In genomic region chr12:72973161-72973560, GRCm38 (mm10) we compare ENCODE assay signal across 9 mouse cellular contexts. TPM values are rescaled to one million over a fixed set of nuclear protein-coding genes. Genes with fewer than 3 reads are reported as not detected.
DNase-seq lines count a peak whose midpoint lies in the region; ATAC-seq lines count a peak whose summit lies in the region.
"Had no signal": no experiment of that assay in that cellular context is flagged by ENCODE, and none has a peak within 500 bp of the region (broad histone marks: within the 10 kb centered on the region; RNA-seq: fewer than 3 reads in every experiment).

No protein-coding gene starts in this region.

- no peaks in the 10 kb centered on the region for H3K36me3 ChIP-seq in embryonic facial prominence, embryonic 14.5 days (ENCODE audit: control insufficient read depth, insufficient read depth, low read length)
- H3K36me3 ChIP-seq: limb, embryonic 15.5 days had no signal

- ATAC-seq in activated CD4-positive, CD25-positive, alpha-beta regulatory T cell, adult 4 months: peak; percentile 54
- no peak for ATAC-seq in embryonic facial prominence, embryonic 14.5 days (ENCODE audit: low read depth)
- peak; percentile 63 for ATAC-seq in megakaryocyte progenitor cell, adult 5-6 weeks (replicated peaks; ENCODE audit: poor library complexity)

- H3K27ac ChIP-seq in embryonic facial prominence, embryonic 14.5 days (replicated peaks; ENCODE audit: low read depth, low read length): no peak overlapping the region
- H3K27ac ChIP-seq: limb, embryonic 15.5 days had no signal

- no peak overlapping the region for H3K4me2 ChIP-seq in embryonic facial prominence, embryonic 14.5 days (ENCODE audit: low read depth, low read length)
- H3K4me2 ChIP-seq: limb, embryonic 15.5 days had no signal

- no peak overlapping the region for H3K4me3 ChIP-seq in embryonic facial prominence, embryonic 14.5 days (ENCODE audit: low read depth, low read length)
- H3K4me3 ChIP-seq: limb, embryonic 15.5 days had no signal

- intact Hi-C loops in heart, postnatal 10 days (cut with DNase I): loop anchor here (2.0 to 10.0 kb wide), 3 partner anchors 124 to 868 kb away; no protein-coding TSS in a partner anchor

- no peak overlapping the region for H3K9ac ChIP-seq in embryonic facial prominence, embryonic 14.5 days (ENCODE audit: low read depth, low read length)
- H3K9ac ChIP-seq: limb, embryonic 15.5 days had no signal

- no peaks in the 10 kb centered on the region for H3K27me3 ChIP-seq in embryonic facial prominence, embryonic 14.5 days (replicated peaks; ENCODE audit: control insufficient read depth, insufficient read depth, low read length)

- H3K4me1 ChIP-seq in embryonic facial prominence, embryonic 14.5 days (ENCODE audit: control insufficient read depth, insufficient read depth, low read length): peaks cover 15% of the 10 kb centered on the region; the same call in 1 of the 2 replicates

- DNase-seq in heart, postnatal 10 days: peak; percentile 62 to 79
- DNase-seq in heart, adult 11 months: no peak
- peak; percentile 29 for DNase-seq in CD4-positive helper T cell, adult 2 months (ENCODE audit: low read depth, low spot score)
- DNase-seq in embryonic facial prominence, embryonic 14.5 days (ENCODE audit: low spot score): peak; percentile 65
- peak; percentile 13 for DNase-seq in layer of hippocampus, adult 9-11 months
- no peak for DNase-seq in ovary, postnatal 10 days (ENCODE audit: low spot score)

- 5% methylated on average over 6 of the region's 6 CpGs for WGBS in embryonic facial prominence, embryonic 14.5 days

- H3K9me3 ChIP-seq in embryonic facial prominence, embryonic 14.5 days (ENCODE audit: control insufficient read depth, low read length): no peaks in the 10 kb centered on the region
- H3K9me3 ChIP-seq: limb, embryonic 15.5 days had no signal

RNA-seq across cellular contexts. Expression of gene 4930447C04Rik, which starts 32.6 kb away (rescaled TPM):
- total RNA-seq in heart, postnatal 10 days (2021): under 1 TPM; 0.67 to 0.79 TPM
- under 1 TPM in 1 of 2 experiments, not detected in 1; 0.40 TPM for polyA plus RNA-seq in activated CD4-positive, CD25-positive, alpha-beta regulatory T cell, adult 4 months (2017; shearing (Covaris generic))
- polyA plus RNA-seq in embryonic facial prominence, embryonic 14.5 days (2014; fragmentation: Nextera tagmentation; extraction: Ambion mirVana): 3.6 and 4.0 TPM in 2 replicates
- 6.3 and 8.3 TPM in 2 replicates for total RNA-seq in megakaryocyte progenitor cell, adult 5-6 weeks (2015)
- total RNA-seq in megakaryocyte progenitor cell, adult 5-6 weeks (2017): 5.3 and 6.5 TPM in 2 replicates

RNA-seq across cellular contexts. Expression of gene Six6, which starts 33.5 kb away (rescaled TPM):
- not detected for total RNA-seq in heart, postnatal 10 days (2021)
- under 1 TPM in 1 of 2 experiments, not detected in 1; 0.13 TPM for polyA plus RNA-seq in activated CD4-positive, CD25-positive, alpha-beta regulatory T cell, adult 4 months (2017; shearing (Covaris generic))
- polyA plus RNA-seq in embryonic facial prominence, embryonic 14.5 days (2014; fragmentation: Nextera tagmentation; extraction: Ambion mirVana): 0.35 and 0.89 TPM in 2 replicates
- not detected in 2 replicates for total RNA-seq in megakaryocyte progenitor cell, adult 5-6 weeks (2015)
- total RNA-seq in megakaryocyte progenitor cell, adult 5-6 weeks (2017): not detected in 2 replicates
- polyA plus RNA-seq: limb, embryonic 15.5 days had no signal

Comparison
In these comparisons a context has a peak if more than half of its experiments do, and no peak if none do; other contexts are left out.
1. DNase-seq: peak in heart, postnatal 10 days (2 of 2), CD4-positive helper T cell, adult 2 months (single experiment), embryonic facial prominence, embryonic 14.5 days (single experiment) and layer of hippocampus, adult 9-11 months (single experiment); none in heart, adult 11 months (single experiment) and ovary, postnatal 10 days (single experiment).